Mouse (Mus musculus) kidney, embryonic 14.5 days (tissue): ENCODE data around the gene Sprr2d. TPM values are rescaled to one million over a fixed set of nuclear protein-coding genes. Genes with fewer than 3 reads are reported as not detected.
A peak's percentile ranks its signal among the peaks of the same experiment; 100 is the strongest.

ENCODE experiments used
- ATAC-seq: fragments of 200-750 bp; cut with Nextera tagmentation; 2 replicates; pipeline ENCODE4 v1.8.0; 2017; ENCODE audit warnings: moderate number of reproducible peaks, mild to moderate bottlenecking, moderate TSS enrichment, moderate library complexity; ENCODE audit not compliant: low FRiP score, low TSS enrichment
- H3K27ac ChIP-seq: fragments of 300-500 bp; sonication (generic); 2 replicates; pipeline ENCODE4 v1.5.1; 2014; ENCODE audit warnings: low read depth, mild to moderate bottlenecking, low read length, moderate library complexity, mixed read lengths
- H3K27me3 ChIP-seq: fragments of 300-500 bp; sonication (generic); 2 replicates; pipeline ENCODE4 v1.6.1; 2014; ENCODE audit warnings: mild to moderate bottlenecking, low read length; ENCODE audit not compliant: control insufficient read depth, insufficient read depth
- H3K36me3 ChIP-seq: fragments of 300-500 bp; sonication (generic); 2 replicates; pipeline ENCODE4 v1.6.1; 2014; ENCODE audit warnings: low read length, mixed read lengths; ENCODE audit not compliant: control insufficient read depth, insufficient read depth
- H3K4me1 ChIP-seq: fragments of 300-500 bp; sonication (generic); 2 replicates; pipeline ENCODE4 v1.6.1; 2014; ENCODE audit warnings: low read length, mixed read lengths; ENCODE audit not compliant: control insufficient read depth, insufficient read depth
- H3K4me2 ChIP-seq: fragments of 300-500 bp; sonication (generic); replicated peaks from 2 replicates; pipeline ENCODE4 v1.6.1; 2014; ENCODE audit warnings: low read depth, mild to moderate bottlenecking, low read length
- H3K4me3 ChIP-seq: fragments of 300-500 bp; sonication (generic); 2 replicates; pipeline ENCODE4 v1.5.1; 2014; ENCODE audit warnings: mild to moderate bottlenecking, low read length
- H3K9ac ChIP-seq: fragments of 300-500 bp; sonication (generic); 2 replicates; pipeline ENCODE4 v1.6.1; 2014; ENCODE audit warnings: low read depth, mild to moderate bottlenecking, low read length, moderate library complexity
- H3K9me3 ChIP-seq: fragments of 300-500 bp; sonication (generic); 2 replicates; pipeline ENCODE4 v1.6.1; 2016; ENCODE audit warnings: low read length; ENCODE audit not compliant: control insufficient read depth
- WGBS: fragments of 180-500 bp; shearing (Covaris S2); extraction: QIAGEN DNeasy Blood & Tissue Kit; methylation state at CpG from one replicate; pipeline ENCODE4 v1.1.7; 2014; 5-methylcytosine and 5-hydroxymethylcytosine counted together
- polyA plus RNA-seq: library from polyadenylated mRNA; unstranded; fragments of >200 nt; fragmentation: Nextera tagmentation; extraction: Ambion mirVana; gene quantifications from 2 replicates; pipeline ENCODE4 v1.2.1, GENCODE M21; 2014

The Sprr2d gene
- not detected in 2 replicates for polyA plus RNA-seq

DNA sequence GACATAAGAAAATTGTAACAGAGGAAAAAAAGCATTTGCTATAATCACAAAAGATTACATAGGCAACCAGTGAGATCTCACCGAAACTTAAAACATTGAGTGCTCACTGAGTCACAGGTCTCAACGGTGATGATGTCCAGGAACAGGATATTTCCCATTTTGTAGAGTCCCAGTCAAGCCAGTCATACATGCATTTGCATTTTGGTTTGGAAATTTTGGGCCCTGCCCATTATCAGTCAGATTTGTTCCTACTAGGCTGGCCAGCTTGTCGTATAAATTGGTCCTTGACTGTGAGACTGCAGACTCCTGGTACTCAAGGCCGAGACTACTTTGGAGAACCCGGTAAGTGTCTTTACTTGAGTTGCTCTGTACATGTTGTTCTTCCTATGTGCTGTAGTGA lies at the start of gene Sprr2d:
Sprr2d (plus strand) TSS at position 301 of the 400 bp plus-strand sequence.
- Histone ChIP-seq H3K27me3 (no peaks in the 10 kb centered on the region), H3K36me3 (no peaks in the 10 kb centered on the region), H3K9me3 (no peaks in the 10 kb centered on the region), H3K4me1 (no peaks in the 10 kb centered on the region), H3K4me3 (no peak within 1 kb of the TSS), H3K4me2 (no peak within 1 kb of the TSS), H3K9ac (no peak within 1 kb of the TSS), H3K27ac (no peak within 1 kb of the TSS)
- WGBS, result 95% methylated on average over 5 of the region's 5 CpGs
- no peak for ATAC-seq

- Histone ChIP-seq H3K4me3 (no peak overlapping the region), H3K4me2 (no peak overlapping the region), H3K36me3 (no peaks in the 10 kb centered on the region), H3K4me1 (no peaks in the 10 kb centered on the region), H3K27me3 (no peaks in the 10 kb centered on the region), H3K27ac (no peak overlapping the region), H3K9me3 (no peaks in the 10 kb centered on the region), H3K9ac (no peak overlapping the region)
- 89% methylated on average over 1 of the region's 1 CpGs for WGBS
- no peak for ATAC-seq
Observed at GRCm38 (mm10) chr3:92307406-92307805, 31.5 kb upstream of the Sprr2d start.

DNA sequence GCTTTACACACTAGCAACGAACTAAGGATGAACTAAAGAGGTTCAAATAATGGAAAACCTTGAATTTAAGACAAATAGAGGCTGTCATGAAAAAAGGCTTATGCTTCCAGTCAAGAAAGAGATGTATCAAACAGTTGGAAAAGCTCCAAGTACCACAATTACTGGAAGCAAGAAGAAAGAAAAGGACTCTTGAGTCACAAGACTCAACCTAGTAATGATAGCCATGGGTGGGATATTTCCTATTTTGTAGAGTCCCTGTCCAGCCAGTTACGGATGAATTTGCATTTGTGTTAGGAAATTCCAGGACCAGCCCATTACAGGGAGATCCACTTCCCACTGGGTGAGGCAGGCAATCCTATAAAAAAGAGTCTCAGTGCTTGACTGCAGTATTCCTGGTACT lies 22.6 kb upstream of the Sprr2d start, which contains the start of gene Sprr2b:
Sprr2b (plus strand) TSS at position 301 of the 400 bp plus-strand sequence.
- 83% methylated on average over 2 of the region's 2 CpGs for WGBS
- no peaks in the 10 kb centered on the region for H3K27me3 ChIP-seq
- no peak for ATAC-seq
- H3K36me3 ChIP-seq, result no peaks in the 10 kb centered on the region
- no peaks in the 10 kb centered on the region for H3K4me1 ChIP-seq
- H3K27ac ChIP-seq, result no peak within 1 kb of the TSS
- H3K9ac ChIP-seq, result no peak within 1 kb of the TSS
- no peak within 1 kb of the TSS for H3K4me2 ChIP-seq
- no peak within 1 kb of the TSS for H3K4me3 ChIP-seq
- H3K9me3 ChIP-seq, result no peaks in the 10 kb centered on the region

DNA sequence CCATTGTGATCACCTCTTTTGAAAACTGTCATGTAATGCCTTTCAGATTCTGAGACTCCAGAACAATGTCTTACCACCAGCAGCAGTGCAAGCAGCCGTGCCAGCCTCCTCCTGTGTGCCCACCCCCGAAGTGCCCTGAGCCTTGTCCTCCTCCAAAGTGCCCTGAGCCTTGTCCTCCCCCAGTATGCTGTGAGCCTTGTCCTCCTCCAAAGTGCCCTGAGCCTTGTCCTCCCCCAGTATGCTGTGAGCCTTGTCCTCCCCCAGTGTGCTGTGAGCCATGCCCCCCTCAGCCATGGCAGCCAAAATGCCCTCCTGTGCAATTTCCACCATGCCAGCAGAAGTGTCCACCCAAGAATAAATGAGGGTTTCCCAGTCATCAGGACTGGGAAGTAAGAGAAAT lies 21.6 kb upstream of the Sprr2d start:
- no peak overlapping the region for H3K9ac ChIP-seq
- no peak overlapping the region for H3K4me2 ChIP-seq
- no peaks in the 10 kb centered on the region for H3K27me3 ChIP-seq
- H3K9me3 ChIP-seq, result no peaks in the 10 kb centered on the region
- ATAC-seq, result peak; percentile 73
- 39% methylated on average over 2 of the region's 2 CpGs for WGBS
- H3K4me1 ChIP-seq, result no peaks in the 10 kb centered on the region
- H3K4me3 ChIP-seq, result no peak overlapping the region
- H3K36me3 ChIP-seq, result no peaks in the 10 kb centered on the region
- H3K27ac ChIP-seq, result no peak overlapping the region

GRCm38 (mm10) chr3:92336278-92336677 lies 2.7 kb upstream of the Sprr2d start:
- 81% methylated on average over 1 of the region's 1 CpGs for WGBS
- H3K27me3 ChIP-seq, result no peaks in the 10 kb centered on the region
- no peaks in the 10 kb centered on the region for H3K9me3 ChIP-seq
- H3K27ac ChIP-seq, result no peak overlapping the region
- H3K4me2 ChIP-seq, result no peak overlapping the region
- no peak overlapping the region for H3K9ac ChIP-seq
- no peak for ATAC-seq
- H3K4me1 ChIP-seq, result no peaks in the 10 kb centered on the region
- H3K36me3 ChIP-seq, result no peaks in the 10 kb centered on the region
- no peak overlapping the region for H3K4me3 ChIP-seq

- H3K4me3 ChIP-seq, result no peak within 1 kb of the TSS
- H3K36me3 ChIP-seq, result no peaks in the 10 kb centered on the region
- ATAC-seq, result no peak
- 89% methylated on average over 2 of the region's 2 CpGs for WGBS
- H3K9me3 ChIP-seq, result no peaks in the 10 kb centered on the region
- H3K4me2 ChIP-seq, result no peak within 1 kb of the TSS
- no peak within 1 kb of the TSS for H3K27ac ChIP-seq
- H3K27me3 ChIP-seq, result no peaks in the 10 kb centered on the region
- no peaks in the 10 kb centered on the region for H3K4me1 ChIP-seq
- H3K9ac ChIP-seq, result no peak within 1 kb of the TSS
Observed at GRCm38 (mm10) chr3:92351843-92352242, 12.9 kb downstream of the Sprr2d start, which contains the start of gene Sprr2e. Gene Sprr2e (plus strand): TSS chr3:92352143.

DNA sequence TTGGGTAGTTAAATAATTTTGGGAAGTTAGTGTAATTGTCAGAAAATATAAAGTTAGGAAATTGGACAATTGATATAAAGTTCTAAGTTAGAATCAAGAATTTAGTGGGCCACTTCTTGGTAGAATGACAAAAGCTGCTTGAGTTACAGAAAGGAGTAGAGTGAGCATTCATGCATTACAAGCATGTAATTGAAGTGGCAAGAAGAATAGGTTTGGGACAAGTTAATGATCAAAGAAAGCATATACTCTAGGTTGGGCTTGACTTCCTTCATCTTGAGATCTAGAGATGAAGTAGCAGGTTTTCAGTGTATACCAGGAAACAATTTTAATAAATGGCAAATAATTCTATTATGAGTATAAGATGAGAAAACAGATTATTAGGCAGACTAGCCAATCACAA lies 22.7 kb downstream of the Sprr2d start:
- H3K4me1 ChIP-seq, result 0 out of 2 replicates have a peak, but pooled peaks cover 2% of the 10 kb centered on the region
- H3K27ac ChIP-seq, result no peak overlapping the region; the same call in 1 of the 2 replicates
- 0 out of 2 replicates have a peak, but pooled peaks cover 3% of the 10 kb centered on the region for H3K9me3 ChIP-seq
- H3K4me2 ChIP-seq, result no peak overlapping the region
- no peak overlapping the region for H3K4me3 ChIP-seq
- H3K27me3 ChIP-seq, result no peaks in the 10 kb centered on the region
- ATAC-seq, result peak; percentile 84; the same call in 1 of the 2 replicates
- no peaks in the 10 kb centered on the region for H3K36me3 ChIP-seq
- no peak overlapping the region for H3K9ac ChIP-seq

- Histone ChIP-seq H3K36me3 (no peaks in the 10 kb centered on the region), H3K4me2 (no peak within 1 kb of the TSS), H3K4me1 (0 out of 2 replicates have a peak, but pooled peaks cover 2% of the 10 kb centered on the region), H3K27ac (no peak within 1 kb of the TSS), H3K27me3 (no peaks in the 10 kb centered on the region), H3K9ac (no peak within 1 kb of the TSS), H3K9me3 (no peaks in the 10 kb centered on the region), H3K4me3 (no peak within 1 kb of the TSS)
- WGBS, result 68% methylated on average over 3 of the region's 3 CpGs
- ATAC-seq, result no peak
Observed at GRCm38 (mm10) chr3:92364887-92365286, 25.9 kb downstream of the Sprr2d start, which contains the start of gene Sprr2f. Gene Sprr2f (plus strand): TSS chr3:92365187.

- no peaks in the 10 kb centered on the region for H3K27me3 ChIP-seq
- no peak overlapping the region for H3K4me3 ChIP-seq
- no peak overlapping the region for H3K9ac ChIP-seq
- no peak for ATAC-seq
- H3K9me3 ChIP-seq, result no peaks in the 10 kb centered on the region
- no peak overlapping the region for H3K4me2 ChIP-seq
- no peak overlapping the region for H3K27ac ChIP-seq
- WGBS, result 72% methylated on average over 2 of the region's 2 CpGs
- H3K4me1 ChIP-seq, result no peaks in the 10 kb centered on the region
- no peaks in the 10 kb centered on the region for H3K36me3 ChIP-seq
Observed at GRCm38 (mm10) chr3:92373613-92374012, 34.7 kb downstream of the Sprr2d start.
